Mouse (Mus musculus) limb, embryonic 15.5 days (tissue): ENCODE data around the gene Ppm1b. TPM values are rescaled to one million over a fixed set of nuclear protein-coding genes. Genes with fewer than 3 reads are reported as not detected.

Experiments used
- polyA plus RNA-seq: library from polyadenylated mRNA; unstranded; fragments of >200 nt; fragmentation: Nextera tagmentation; extraction: Ambion mirVana; gene quantifications from 2 replicates; pipeline ENCODE4 v1.2.1, GENCODE M21; 2015

Ppm1b gene
- polyA plus RNA-seq, 1 experiment from 2014 or later: 63.7 TPM

Other genes with a start within 250 kb of the Ppm1b start
- gene Lrpprc, start 166.0 kb upstream of the Ppm1b start, polyA plus RNA-seq: 33.7 and 36.2 TPM in 2 replicates
- gene Slc3a1, start 71.6 kb downstream of the Ppm1b start, polyA plus RNA-seq: 0.22 and 0.35 TPM in 2 replicates
- 25.6 and 37.6 TPM in 2 replicates for gene Prepl, start 133.5 kb downstream of the Ppm1b start, polyA plus RNA-seq
- gene Camkmt, start 133.8 kb downstream of the Ppm1b start, polyA plus RNA-seq: 11.7 and 12.3 TPM in 2 replicates